Comparison of ENCODE assay signal across 9 mouse cellular contexts in the genomic region with DNA sequence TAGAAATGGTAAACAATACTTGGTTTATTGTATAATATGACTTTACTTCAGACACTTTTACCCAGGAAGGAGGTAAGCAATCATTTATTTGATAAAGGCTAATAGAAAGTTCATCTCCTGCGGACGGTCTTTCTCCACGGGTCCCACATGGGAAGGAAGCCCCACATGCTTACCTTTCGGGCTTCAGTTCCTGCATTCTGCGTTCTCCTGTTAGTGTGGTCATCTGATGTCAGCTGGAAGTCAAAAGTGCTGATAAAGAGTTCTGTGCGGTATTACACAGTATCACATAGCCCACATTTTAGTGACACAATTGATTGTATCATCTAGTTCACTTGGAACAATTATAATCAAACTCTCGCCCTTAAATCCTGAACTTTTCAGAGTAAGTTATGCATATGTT. TPM values are rescaled to one million over a fixed set of nuclear protein-coding genes. Genes with fewer than 3 reads are reported as not detected.
DNase-seq lines count a peak whose midpoint lies in the region; ATAC-seq and TF ChIP-seq lines count a peak whose summit lies in the region.
"Had no signal": no experiment of that assay in that cellular context is flagged by ENCODE, and none has a peak within 500 bp of the region (broad histone marks: within the 10 kb centered on the region; RNA-seq: fewer than 3 reads in every experiment).

No protein-coding gene starts in this region.

- H3K27me3 ChIP-seq in heart, embryonic 15.5 days = peaks cover 9% of the 10 kb centered on the region; the same call in 1 of the 2 replicates
- H3K27me3 ChIP-seq in hindbrain, embryonic 15.5 days = no peaks in the 10 kb centered on the region
- no peaks in the 10 kb centered on the region for H3K27me3 ChIP-seq in midbrain, postnatal 0 days (ENCODE audit: insufficient read depth, low read length)

- no peak overlapping the region for H3K9ac ChIP-seq in heart, embryonic 15.5 days
- peak overlapping the region; percentile 8; the same call in 1 of the 2 replicates for H3K9ac ChIP-seq in hindbrain, embryonic 15.5 days
- no peak overlapping the region; the same call in 1 of the 2 replicates for H3K9ac ChIP-seq in midbrain, postnatal 0 days (replicated peaks; ENCODE audit: low read length, poor library complexity, severe bottlenecking)

- no peak for TF ChIP-seq CTCF in midbrain, postnatal 0 days (IDR thresholded peaks at IDR 0.05)
- TF ChIP-seq CTCF in lung, adult 2 months (IDR thresholded peaks at IDR 0.05; ENCODE audit: insufficient read depth, low read length) = no peak

- 20% methylated on average over 7 of the region's 7 CpGs for WGBS in heart, embryonic 15.5 days
- 14% methylated on average over 7 of the region's 7 CpGs for WGBS in hindbrain, embryonic 15.5 days
- 12% methylated on average over 7 of the region's 7 CpGs for WGBS in midbrain, postnatal 0 days
- WGBS in lung, adult 2 months = 15% methylated on average over 7 of the region's 7 CpGs

- peak overlapping the region; percentile 93 for H3K4me2 ChIP-seq in heart, embryonic 15.5 days
- H3K4me2 ChIP-seq in hindbrain, embryonic 15.5 days = peak overlapping the region; percentile 76
- H3K4me2 ChIP-seq in midbrain, postnatal 0 days (ENCODE audit: low read depth, low read length, poor library complexity, severe bottlenecking) = peak overlapping the region; percentile 71

- H3K36me3 ChIP-seq in heart, embryonic 15.5 days = no peaks in the 10 kb centered on the region
- H3K36me3 ChIP-seq in hindbrain, embryonic 15.5 days = no peaks in the 10 kb centered on the region
- H3K36me3 ChIP-seq in midbrain, postnatal 0 days (ENCODE audit: insufficient read depth, low read length) = no peaks in the 10 kb centered on the region
- H3K36me3 ChIP-seq: G1E had no signal

- DNase-seq in heart, adult 8-10 months (ENCODE audit: low spot score) = no peak
- DNase-seq in embryo, embryonic 10.5 days (ENCODE audit: low spot score) = peak; percentile 55
- DNase-seq in midbrain, postnatal 0 days (ENCODE audit: low spot score) = no peak
- DNase-seq in right cerebral cortex, postnatal 14 days = no peak
- no peak for DNase-seq in lung, adult 2 months

- no peaks in the 10 kb centered on the region for H3K9me3 ChIP-seq in heart, embryonic 15.5 days (replicated peaks)
- H3K9me3 ChIP-seq in hindbrain, embryonic 15.5 days = no peaks in the 10 kb centered on the region
- no peaks in the 10 kb centered on the region for H3K9me3 ChIP-seq in midbrain, postnatal 0 days (ENCODE audit: low read length)
- H3K9me3 ChIP-seq: G1E had no signal

- H3K4me1 ChIP-seq in heart, embryonic 15.5 days (replicated peaks) = peaks cover 8% of the 10 kb centered on the region
- H3K4me1 ChIP-seq in hindbrain, embryonic 15.5 days (replicated peaks) = peaks cover 20% of the 10 kb centered on the region
- H3K4me1 ChIP-seq in midbrain, postnatal 0 days (ENCODE audit: insufficient read depth, low read length) = peaks cover 6% of the 10 kb centered on the region; the same call in 1 of the 2 replicates
- H3K4me1 ChIP-seq in lung, adult 2 months (ENCODE audit: control insufficient read depth, insufficient read depth, low read length) = peaks cover 3% of the 10 kb centered on the region

- no peak for ATAC-seq in heart, embryonic 15.5 days (replicated peaks; ENCODE audit: insufficient number of reproducible peaks, insufficient read depth, low FRiP score, low read depth)
- no peak for ATAC-seq in hindbrain, embryonic 15.5 days (ENCODE audit: low FRiP score, low read depth)
- ATAC-seq in midbrain, postnatal 0 days (ENCODE audit: low FRiP score) = no peak
- no peak for ATAC-seq in granulocyte monocyte progenitor cell, adult 5-6 weeks (replicated peaks; ENCODE audit: poor library complexity, severe bottlenecking)

- H3K4me3 ChIP-seq in heart, embryonic 15.5 days = peak overlapping the region; percentile 82
- peak overlapping the region; percentile 88 for H3K4me3 ChIP-seq in hindbrain, embryonic 15.5 days
- H3K4me3 ChIP-seq in midbrain, postnatal 0 days (ENCODE audit: low read depth, low read length) = peak overlapping the region; percentile 85
- no peak overlapping the region for H3K4me3 ChIP-seq in lung, adult 2 months (replicated peaks; ENCODE audit: extremely low read depth, low read depth, low read length)

- TF ChIP-seq POLR2A in lung, adult 2 months (IDR thresholded peaks at IDR 0.05; ENCODE audit: borderline replicate concordance, extremely low read depth, low read depth, low read length) = no peak

- no peak overlapping the region for H3K27ac ChIP-seq in heart, embryonic 15.5 days
- H3K27ac ChIP-seq in hindbrain, embryonic 15.5 days (replicated peaks) = no peak overlapping the region
- H3K27ac ChIP-seq in midbrain, postnatal 0 days (ENCODE audit: low read depth, low read length) = no peak overlapping the region

RNA-seq across cellular contexts. Expression of gene Gpr63, which starts 1.0 kb away (rescaled TPM):
- polyA plus RNA-seq in heart, embryonic 15.5 days (2015; fragmentation: Nextera tagmentation; extraction: Ambion mirVana) = 0.76 and 0.98 TPM in 2 replicates
- total RNA-seq in heart, adult 8-10 months (2022) = 1 to 10 TPM; 1.6 to 3.6 (median 2.3) TPM
- 1.5 and 1.8 TPM in 2 replicates for polyA plus RNA-seq in hindbrain, embryonic 15.5 days (2015; fragmentation: Nextera tagmentation; extraction: Ambion mirVana)
- total RNA-seq in midbrain, postnatal 0 days (2014; rRNA removed) = 10.4 and 17.1 TPM in 2 replicates
- 0.99 and 1.8 TPM in 2 replicates for polyA plus RNA-seq in midbrain, postnatal 0 days (2015; fragmentation: Nextera tagmentation; extraction: Ambion mirVana)
- not detected in 2 replicates for total RNA-seq in granulocyte monocyte progenitor cell, adult 5-6 weeks (2014; fragmentation: Nextera tagmentation)
- total RNA-seq in granulocyte monocyte progenitor cell, adult 5-6 weeks (2017) = not detected in 2 replicates
- polyA plus RNA-seq in lung, adult 2 months (2012; rRNA removed) = 1.1 and 2.7 TPM in 2 replicates
- polyA plus RNA-seq: G1E had no signal
